Mouse (Mus musculus) lung, postnatal 0 days (tissue): ENCODE measurements around the gene Ltbp2.

Source experiments
- CTCF ChIP-seq: IDR thresholded peaks from 2 replicates; pipeline ENCODE4 v1.5.1; 2016; ENCODE audit warnings: antibody characterized with exemption, mild to moderate bottlenecking
- EP300 ChIP-seq: IDR thresholded peaks from 2 replicates; pipeline ENCODE4 v1.6.1; 2016; ENCODE audit warnings: antibody characterized with exemption, mild to moderate bottlenecking, control low read depth

DNA sequence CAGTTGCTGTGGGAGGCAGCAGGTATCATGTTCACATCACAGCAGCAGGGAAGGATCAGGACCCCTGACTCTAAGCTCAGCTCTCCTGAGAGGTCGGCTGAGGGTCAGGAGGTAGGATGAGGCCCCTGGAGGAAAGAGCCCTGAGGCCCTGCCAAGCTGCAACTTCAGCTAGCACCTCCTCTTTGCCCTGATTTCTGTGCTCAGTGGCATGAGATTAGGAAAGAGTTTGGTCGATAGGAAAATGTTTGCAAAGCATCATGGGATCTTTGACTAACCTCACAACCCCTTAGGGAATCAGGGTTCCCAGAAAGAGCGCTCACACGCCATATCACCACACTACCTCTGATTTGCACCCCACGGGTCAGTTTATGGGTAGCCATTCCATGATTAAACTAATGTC lies 69.6 kb downstream of the Ltbp2 start:
- no peak for TF ChIP-seq CTCF
- no peak for TF ChIP-seq EP300
